Mouse (Mus musculus) C2C12 (cell line): ENCODE data around the gene Kxd1.

Source experiments
- CTCF ChIP-seq: IDR thresholded peaks from one replicate; pipeline ENCODE4 v1.5.1; 2011; ENCODE audit not compliant: control insufficient read depth, insufficient read depth, insufficient read length
- FOSL1 ChIP-seq: IDR thresholded peaks from one replicate; pipeline ENCODE4 v1.8.0; 2011; ENCODE audit warnings: mild to moderate bottlenecking, low read length; ENCODE audit not compliant: poor library complexity, insufficient read depth, severe bottlenecking
- MAX ChIP-seq: IDR thresholded peaks from one replicate; pipeline ENCODE4 v1.6.1; 2011; ENCODE audit warnings: mild to moderate bottlenecking, control low read depth
- MYOD1 ChIP-seq: IDR thresholded peaks from one replicate; pipeline ENCODE4 v1.6.1; 2011; ENCODE audit warnings: low read depth; ENCODE audit not compliant: control insufficient read depth, insufficient read length
- USF1 ChIP-seq: IDR thresholded peaks from one replicate; pipeline ENCODE4 v1.6.1; 2011; ENCODE audit warnings: low read depth, mild to moderate bottlenecking, control low read depth, moderate library complexity

DNA sequence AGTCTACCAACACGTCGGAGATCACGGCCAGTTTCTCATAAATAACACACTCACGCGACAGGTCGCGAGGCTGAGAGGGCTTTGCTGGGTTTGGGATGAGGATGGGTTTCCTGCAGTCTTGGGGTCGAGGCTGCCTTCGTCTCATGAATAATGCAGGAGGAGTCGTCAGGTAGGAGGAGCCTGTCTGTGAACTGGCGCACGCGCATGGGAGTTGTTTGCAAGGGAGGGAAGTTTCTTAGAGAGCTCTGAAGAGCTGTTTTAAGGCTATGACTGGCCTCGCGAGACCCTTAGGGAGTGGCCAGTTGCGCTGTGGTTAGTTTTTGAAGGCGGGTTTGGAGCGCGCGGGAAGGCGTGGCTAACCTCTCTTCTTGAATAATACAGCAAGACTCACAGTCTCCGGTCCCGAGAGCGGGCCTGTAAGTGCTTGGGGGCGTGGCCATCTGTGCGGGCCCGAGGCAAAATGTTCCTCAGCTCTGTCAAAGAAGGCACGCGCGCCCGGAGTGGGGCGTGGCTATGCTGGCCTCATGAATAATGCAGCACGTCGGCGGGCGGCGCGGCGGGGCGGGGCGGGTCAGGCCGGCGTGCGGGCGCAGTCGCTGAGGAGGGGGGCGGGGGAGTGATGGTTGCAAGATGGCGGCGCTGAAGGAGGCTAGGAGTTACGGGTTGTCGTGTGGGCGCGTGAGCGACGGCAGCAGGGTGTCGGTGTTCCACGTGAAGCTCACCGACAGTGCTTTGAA, 11.5 kb upstream of the Kxd1 start, which contains the start of gene Ell:
- TF ChIP-seq CTCF (no peak), MAX (peak; percentile 17), MYOD1 (no peak), USF1 (no peak), FOSL1 (no peak)
